Mouse (Mus musculus) midbrain, embryonic 10.5 days (tissue): ENCODE measurements at regions not wholly inside any gene's neighbourhood (a gene's known extent, or its start where the extent isn't known, plus 50 kb on each side); places are given as distances from the start of the nearest gene placed in this dataset.

Experiments
- DNase-seq: peaks from one replicate; pipeline ENCODE4 v3.0.0-alpha.2; 2017; ENCODE audit warnings: low spot score
- H3K27ac ChIP-seq: fragments of 300-500 bp; sonication (generic); replicated peaks from 2 replicates; pipeline ENCODE4 v1.5.1; 2016; ENCODE audit warnings: mild to moderate bottlenecking
- H3K27me3 ChIP-seq: fragments of 300-500 bp; sonication (generic); 2 replicates; pipeline ENCODE4 v1.6.1; 2016; ENCODE audit warnings: low read depth, mild to moderate bottlenecking; ENCODE audit not compliant: poor library complexity, severe bottlenecking
- H3K36me3 ChIP-seq: fragments of 300-500 bp; sonication (generic); 2 replicates; pipeline ENCODE4 v1.6.1; 2016; ENCODE audit warnings: mild to moderate bottlenecking, moderate library complexity
- H3K4me1 ChIP-seq: fragments of 300-500 bp; sonication (generic); 2 replicates; pipeline ENCODE4 v1.6.1; 2016
- H3K4me3 ChIP-seq: fragments of 300-500 bp; sonication (generic); 2 replicates; pipeline ENCODE4 v1.5.1; 2016; ENCODE audit warnings: mild to moderate bottlenecking, moderate library complexity
- H3K9me3 ChIP-seq: fragments of 300-500 bp; sonication (generic); replicated peaks from 2 replicates; pipeline ENCODE4 v1.6.1; 2016; ENCODE audit warnings: mild to moderate bottlenecking
- WGBS: fragments of 180-500 bp; shearing (Covaris S2); methylation state at CpG from one replicate; pipeline ENCODE4 v1.1.7; 2016; 5-methylcytosine and 5-hydroxymethylcytosine counted together

DNA sequence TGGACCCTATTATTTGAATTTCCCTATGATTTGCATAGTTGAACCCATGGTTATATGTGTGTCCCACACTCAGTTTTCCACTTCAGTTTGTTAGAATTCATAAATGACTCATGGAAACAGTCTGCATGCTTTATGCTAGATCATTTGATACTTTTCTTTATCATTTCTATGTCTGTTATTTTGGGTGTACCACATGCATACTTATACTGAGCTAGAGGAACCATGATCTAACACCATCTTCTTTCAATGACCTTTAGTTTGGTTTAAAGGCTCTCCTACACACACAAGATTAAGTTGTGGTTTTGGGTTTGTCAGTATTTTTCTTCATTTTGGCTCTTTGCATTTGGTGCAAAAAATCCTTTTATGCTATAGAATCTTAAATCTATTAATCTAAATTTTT is 375.2 kb downstream of the Ets1 start:
- H3K4me3 ChIP-seq: no peak overlapping the region
- no peak overlapping the region for H3K27ac ChIP-seq
- no peak for DNase-seq
- no peaks in the 10 kb centered on the region for H3K4me1 ChIP-seq
- H3K27me3 ChIP-seq: no peaks in the 10 kb centered on the region
- no peaks in the 10 kb centered on the region for H3K9me3 ChIP-seq
- H3K36me3 ChIP-seq: no peaks in the 10 kb centered on the region

DNA sequence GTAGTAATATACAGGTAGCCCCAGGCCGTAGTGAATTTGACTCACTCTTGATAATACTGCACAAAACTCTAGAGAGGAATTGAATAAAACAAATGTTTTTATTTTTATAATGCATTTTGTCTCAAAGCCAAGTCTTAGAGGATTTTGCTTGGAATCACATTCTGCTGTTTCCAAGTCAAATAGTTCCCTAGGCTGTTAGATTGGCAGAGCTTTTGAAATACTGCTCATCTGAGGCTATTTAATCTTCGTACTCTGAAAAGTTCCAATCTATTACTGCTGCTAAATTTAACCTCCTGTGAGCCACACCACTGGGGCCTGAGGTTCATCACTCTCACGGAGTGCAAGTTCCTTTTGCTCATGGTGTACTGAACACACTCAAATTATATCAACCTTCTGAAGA is 399.4 kb downstream of the Ets1 start:
- 87% methylated on average over 3 of the region's 3 CpGs for WGBS
- DNase-seq: no peak

DNA sequence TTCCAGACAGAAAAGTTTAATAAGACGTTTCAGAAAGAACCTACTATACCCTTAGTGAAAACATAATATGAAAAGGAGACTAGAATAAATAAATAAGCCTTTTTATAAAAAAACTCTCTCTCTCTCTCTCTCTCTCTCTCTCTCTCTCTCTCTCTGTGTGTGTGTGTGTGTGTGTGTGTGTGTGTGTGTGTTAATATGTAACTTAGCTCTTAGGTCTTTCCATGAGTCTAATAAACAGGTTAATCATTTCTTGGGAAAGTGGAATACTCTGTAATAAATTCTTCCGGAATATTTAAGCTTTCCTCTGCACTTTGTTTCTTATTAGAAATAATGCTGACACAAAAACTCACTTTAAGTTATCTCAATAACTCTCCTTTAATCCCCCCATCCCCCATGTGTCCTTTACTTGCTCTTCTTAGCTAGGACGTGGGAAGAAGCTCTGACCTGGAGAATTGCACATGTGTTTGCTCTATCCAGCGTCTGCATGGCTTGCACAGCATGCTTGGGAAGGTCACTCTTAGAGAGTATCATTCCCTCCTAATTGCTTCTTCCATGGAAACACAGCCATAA is 403.3 kb downstream of the Ets1 start:
- Histone ChIP-seq H3K36me3 (no peaks in the 10 kb centered on the region), H3K9me3 (no peaks in the 10 kb centered on the region), H3K27me3 (no peaks in the 10 kb centered on the region), H3K4me3 (no peak overlapping the region), H3K27ac (no peak overlapping the region), H3K4me1 (no peaks in the 10 kb centered on the region)
- 79% methylated on average over 4 of the region's 4 CpGs for WGBS
- no peak for DNase-seq

More for the DNA sequence above, 399.4 kb downstream of the Ets1 start:
- H3K27ac ChIP-seq: no peak overlapping the region
- no peaks in the 10 kb centered on the region for H3K36me3 ChIP-seq
- no peak overlapping the region for H3K4me3 ChIP-seq
- H3K4me1 ChIP-seq: no peaks in the 10 kb centered on the region
- H3K9me3 ChIP-seq: no peaks in the 10 kb centered on the region
- H3K27me3 ChIP-seq: no peaks in the 10 kb centered on the region

DNA sequence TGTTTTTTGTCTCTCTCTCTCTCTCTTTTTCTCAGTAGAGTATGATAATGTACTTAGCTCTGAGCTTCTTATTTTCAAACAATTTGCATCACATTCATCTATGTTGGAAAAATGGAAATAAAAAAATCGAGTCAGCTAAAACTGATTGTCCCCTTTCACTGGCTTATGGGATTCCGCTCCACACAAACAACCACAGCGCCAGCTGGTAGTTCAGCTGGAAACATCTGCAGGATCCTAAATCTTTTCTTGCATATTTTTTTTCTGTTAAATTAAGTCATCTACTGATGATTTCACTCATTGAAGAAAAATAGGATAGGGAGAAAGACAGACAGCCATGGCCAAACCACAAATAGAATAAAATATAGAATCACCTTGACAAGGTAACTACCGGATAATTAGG is 414.8 kb downstream of the Ets1 start:
- Histone ChIP-seq H3K4me3 (no peak overlapping the region), H3K27me3 (no peaks in the 10 kb centered on the region), H3K9me3 (no peaks in the 10 kb centered on the region), H3K4me1 (no peaks in the 10 kb centered on the region), H3K36me3 (no peaks in the 10 kb centered on the region), H3K27ac (no peak overlapping the region)
- no peak for DNase-seq
- 95% methylated on average over 4 of the region's 4 CpGs for WGBS

DNA sequence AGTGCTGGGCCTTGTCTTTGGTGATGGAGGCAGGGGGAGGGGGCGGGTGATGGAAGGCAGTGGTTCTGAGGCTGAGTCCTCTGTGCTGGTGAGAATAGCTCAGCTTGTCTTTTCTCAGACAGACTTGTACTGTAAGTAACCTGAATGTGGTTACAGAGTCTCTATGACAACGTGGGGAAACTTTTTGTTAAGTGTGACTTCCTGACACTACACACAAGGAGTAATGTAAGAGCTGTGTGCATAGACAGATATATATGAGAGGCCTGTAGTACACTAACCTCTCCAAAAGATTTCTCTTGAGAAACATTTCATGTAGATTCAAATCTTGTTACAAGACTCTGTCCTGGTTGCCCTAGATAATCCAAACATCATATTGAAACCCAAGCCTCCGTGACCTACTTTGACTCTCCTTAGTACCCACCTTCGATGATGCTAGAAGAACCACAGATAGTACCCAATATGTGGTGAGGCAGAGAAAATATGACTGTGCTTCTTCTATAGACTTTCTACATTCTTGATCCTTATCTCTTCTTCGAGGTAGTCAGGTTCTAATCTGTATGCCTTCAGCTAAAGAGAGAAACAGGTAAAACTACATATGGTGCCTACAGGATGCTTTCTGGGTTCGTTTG is 424.7 kb downstream of the Ets1 start:
- 82% methylated on average over 6 of the region's 6 CpGs for WGBS
- no peaks in the 10 kb centered on the region for H3K9me3 ChIP-seq
- H3K27me3 ChIP-seq: peaks cover 6% of the 10 kb centered on the region; the same call in 1 of the 2 replicates
- no peak overlapping the region for H3K4me3 ChIP-seq
- no peaks in the 10 kb centered on the region for H3K36me3 ChIP-seq
- H3K4me1 ChIP-seq: peaks cover 10% of the 10 kb centered on the region
- H3K27ac ChIP-seq: no peak overlapping the region
- no peak for DNase-seq

DNA sequence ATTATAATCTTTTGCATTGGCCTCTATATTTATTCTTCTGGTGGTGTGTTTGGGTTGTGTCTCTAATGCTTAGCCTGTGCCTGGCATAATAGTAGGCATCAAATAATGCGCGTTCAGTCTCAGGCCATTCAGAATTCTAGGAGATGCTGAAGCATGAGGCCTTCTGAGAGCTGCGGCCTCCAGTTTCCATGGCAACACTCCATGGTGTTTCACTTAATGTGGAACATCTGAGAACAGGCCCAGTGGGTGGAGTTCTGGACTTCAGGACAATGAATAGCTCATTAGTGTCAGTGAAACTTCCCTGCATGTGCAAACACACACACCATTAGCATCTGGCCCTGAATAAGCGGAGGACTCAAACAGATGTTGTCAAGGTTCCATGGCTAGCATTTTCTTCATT is 426.5 kb downstream of the Ets1 start:
- H3K9me3 ChIP-seq: no peaks in the 10 kb centered on the region
- DNase-seq: peak; percentile 68
- peaks cover 10% of the 10 kb centered on the region for H3K4me1 ChIP-seq
- no peak overlapping the region for H3K4me3 ChIP-seq
- H3K27me3 ChIP-seq: peaks cover 6% of the 10 kb centered on the region; the same call in 1 of the 2 replicates
- H3K36me3 ChIP-seq: no peaks in the 10 kb centered on the region
- 33% methylated on average over 4 of the region's 4 CpGs for WGBS
- H3K27ac ChIP-seq: no peak overlapping the region

DNA sequence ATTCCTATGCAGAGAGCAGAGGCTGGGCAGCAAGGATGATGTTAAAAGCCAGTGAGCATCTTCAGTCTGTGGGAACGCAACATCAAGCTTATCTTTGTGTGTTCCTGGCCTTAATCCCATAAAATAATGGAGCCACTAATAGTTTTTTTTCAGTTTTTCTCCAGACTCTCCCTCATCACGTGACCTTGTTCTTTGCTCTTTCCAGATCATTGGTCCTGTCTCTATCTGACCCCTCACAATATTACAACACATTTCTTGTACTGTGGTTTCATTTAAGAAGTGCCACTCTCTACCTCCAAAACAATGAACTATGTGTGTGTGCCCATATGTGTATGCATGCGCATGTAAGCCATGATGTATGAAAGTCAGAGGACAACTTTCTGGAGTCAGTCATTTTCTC is 429.3 kb downstream of the Ets1 start:
- Histone ChIP-seq H3K27me3 (peaks cover 3% of the 10 kb centered on the region; the same call in 1 of the 2 replicates), H3K27ac (no peak overlapping the region), H3K36me3 (no peaks in the 10 kb centered on the region), H3K9me3 (no peaks in the 10 kb centered on the region), H3K4me1 (peaks cover 10% of the 10 kb centered on the region), H3K4me3 (no peak overlapping the region)
- 94% methylated on average over 3 of the region's 3 CpGs for WGBS
- DNase-seq: no peak

DNA sequence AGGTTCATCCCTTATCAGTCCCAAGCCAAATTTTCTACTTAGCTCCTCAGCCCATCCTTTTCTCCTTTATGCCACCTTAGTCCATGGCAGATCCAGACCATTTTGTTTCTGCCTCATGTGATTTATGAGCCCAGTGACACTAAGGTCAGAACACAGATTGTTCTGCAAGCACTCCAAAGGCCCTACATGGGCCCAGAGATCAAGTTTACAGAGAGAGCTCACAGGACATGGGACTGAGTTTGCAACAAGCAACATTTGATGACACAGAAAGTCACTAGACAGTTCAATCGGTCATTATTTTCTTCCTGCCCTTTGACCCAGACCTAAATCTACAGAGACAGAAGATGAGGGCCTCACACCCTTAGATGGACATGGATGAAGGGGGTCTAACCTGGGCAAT is 431.5 kb downstream of the Ets1 start:
- Histone ChIP-seq H3K27me3 (no peaks in the 10 kb centered on the region), H3K4me3 (no peak overlapping the region), H3K27ac (no peak overlapping the region), H3K4me1 (peaks cover 3% of the 10 kb centered on the region), H3K36me3 (no peaks in the 10 kb centered on the region), H3K9me3 (no peaks in the 10 kb centered on the region)
- DNase-seq: no peak
- WGBS: 88% methylated on average over 1 of the region's 1 CpGs

DNA sequence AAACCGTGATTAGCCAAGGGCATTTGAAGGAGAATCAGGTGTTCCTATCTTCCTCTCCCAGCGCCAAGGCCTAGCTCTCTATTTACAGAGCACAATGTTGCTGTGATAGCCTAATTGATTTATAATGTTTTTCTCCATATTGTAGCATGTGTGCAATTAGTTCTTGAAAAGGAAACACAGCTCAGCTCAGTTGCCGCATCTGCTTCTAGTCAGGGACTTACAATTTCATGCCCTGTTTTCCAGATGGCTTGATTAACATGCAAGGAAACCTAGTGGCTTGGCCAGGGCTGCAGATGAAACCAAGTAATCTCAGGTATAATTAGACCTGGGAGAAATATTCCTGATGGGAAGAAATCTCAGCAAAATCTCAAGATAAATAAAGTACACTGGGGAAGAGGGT is 434.1 kb downstream of the Ets1 start:
- H3K9me3 ChIP-seq: peaks cover 7% of the 10 kb centered on the region; the same call in 1 of the 2 replicates
- 82% methylated on average over 3 of the region's 3 CpGs for WGBS
- no peak overlapping the region for H3K4me3 ChIP-seq
- H3K27me3 ChIP-seq: no peaks in the 10 kb centered on the region
- H3K36me3 ChIP-seq: no peaks in the 10 kb centered on the region
- no peaks in the 10 kb centered on the region for H3K4me1 ChIP-seq
- H3K27ac ChIP-seq: no peak overlapping the region
- DNase-seq: no peak

DNA sequence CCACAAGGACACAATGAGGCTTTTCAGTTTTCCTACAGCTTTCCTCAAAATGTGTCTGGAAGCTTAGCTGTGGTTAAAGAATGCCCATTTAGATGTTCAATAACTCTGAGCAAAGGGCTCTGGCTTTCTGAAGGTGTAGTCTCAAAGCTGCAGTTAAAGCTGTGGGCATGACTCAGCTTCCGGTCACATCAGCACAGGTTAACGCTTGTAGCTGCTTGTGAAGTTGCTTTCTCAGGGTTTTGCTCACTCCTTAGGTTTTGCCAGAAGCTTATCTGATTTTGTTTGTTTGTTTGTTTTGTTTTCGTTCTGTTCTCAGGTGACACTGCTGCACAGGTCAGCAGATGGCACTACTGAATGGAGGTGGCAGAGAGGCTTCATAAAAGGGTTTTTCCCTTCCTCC is 444.2 kb downstream of the Ets1 start:
- DNase-seq: no peak
- WGBS: 75% methylated on average over 3 of the region's 3 CpGs
- Histone ChIP-seq H3K9me3 (no peaks in the 10 kb centered on the region), H3K27ac (no peak overlapping the region), H3K4me1 (peaks cover 8% of the 10 kb centered on the region), H3K36me3 (no peaks in the 10 kb centered on the region), H3K4me3 (no peak overlapping the region), H3K27me3 (no peaks in the 10 kb centered on the region)

DNA sequence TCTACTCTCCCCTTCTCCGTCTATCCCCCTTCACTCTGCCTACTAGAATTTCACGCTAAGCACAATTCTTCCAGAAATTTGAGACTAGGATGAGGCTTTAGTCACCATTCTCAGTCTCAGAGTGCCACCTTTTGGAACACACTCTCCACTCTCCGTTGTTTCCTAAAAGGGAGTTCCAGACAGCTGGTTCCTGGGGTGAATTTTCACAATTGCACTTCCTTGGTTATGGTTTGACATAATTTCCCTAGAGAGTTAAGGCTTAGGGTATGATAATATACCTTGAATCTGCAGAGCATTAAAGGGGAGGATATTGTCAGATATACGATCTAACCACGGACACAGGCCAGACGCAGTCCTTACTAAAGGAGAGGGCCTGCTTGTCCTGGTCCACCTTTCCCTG is 444.8 kb downstream of the Ets1 start:
- H3K36me3 ChIP-seq: no peaks in the 10 kb centered on the region
- H3K4me3 ChIP-seq: no peak overlapping the region
- 66% methylated on average over 6 of the region's 6 CpGs for WGBS
- H3K9me3 ChIP-seq: no peaks in the 10 kb centered on the region
- H3K27ac ChIP-seq: no peak overlapping the region
- no peak for DNase-seq
- peaks cover 8% of the 10 kb centered on the region for H3K4me1 ChIP-seq
- no peaks in the 10 kb centered on the region for H3K27me3 ChIP-seq

DNA sequence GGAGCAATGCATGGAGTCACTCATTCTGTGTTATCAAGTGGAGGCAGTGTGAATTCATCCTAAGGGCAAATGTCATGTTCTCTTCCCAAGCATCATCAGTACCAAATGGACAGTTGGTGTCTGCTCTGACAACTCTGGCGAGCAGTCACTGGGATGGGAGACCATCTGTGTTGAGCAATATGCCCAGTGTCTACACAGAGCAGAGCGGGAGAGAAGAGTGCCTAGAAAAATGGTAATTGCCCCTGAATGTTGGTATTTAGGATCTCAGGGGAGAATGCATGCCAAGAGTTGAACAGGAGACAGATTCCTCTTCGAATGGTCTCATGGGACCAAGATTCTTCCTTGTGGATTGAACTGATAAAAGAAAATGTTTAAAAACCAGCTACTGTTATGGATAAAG is 454.0 kb downstream of the Ets1 start:
- WGBS: 84% methylated on average over 3 of the region's 3 CpGs
- H3K27me3 ChIP-seq: no peaks in the 10 kb centered on the region
- no peak for DNase-seq
- H3K4me1 ChIP-seq: no peaks in the 10 kb centered on the region
- no peak overlapping the region for H3K4me3 ChIP-seq
- no peaks in the 10 kb centered on the region for H3K9me3 ChIP-seq
- no peaks in the 10 kb centered on the region for H3K36me3 ChIP-seq
- H3K27ac ChIP-seq: no peak overlapping the region

DNA sequence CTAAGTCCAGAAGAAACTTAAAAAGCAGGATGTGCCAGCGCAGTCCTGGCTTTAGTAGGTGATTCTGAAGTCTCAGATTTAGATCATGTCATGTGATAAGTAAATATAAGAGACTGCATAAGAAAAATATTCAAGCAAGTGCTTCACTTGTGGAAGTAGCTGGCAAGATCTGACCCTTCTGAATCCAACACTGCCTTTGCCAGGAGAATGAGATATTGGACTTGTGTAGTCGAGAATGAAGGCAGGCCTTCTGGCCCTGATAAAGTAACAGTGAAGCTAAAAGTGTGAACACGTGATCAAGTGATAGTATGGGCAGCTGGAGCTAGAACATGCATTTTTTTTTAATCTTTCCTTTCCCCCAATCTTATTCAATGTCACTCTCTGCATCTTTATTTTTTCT is 455.6 kb downstream of the Ets1 start:
- Histone ChIP-seq H3K4me3 (no peak overlapping the region), H3K36me3 (no peaks in the 10 kb centered on the region), H3K9me3 (no peaks in the 10 kb centered on the region), H3K27me3 (no peaks in the 10 kb centered on the region), H3K4me1 (no peaks in the 10 kb centered on the region), H3K27ac (no peak overlapping the region)
- DNase-seq: no peak
- WGBS: 86% methylated on average over 3 of the region's 3 CpGs

DNA sequence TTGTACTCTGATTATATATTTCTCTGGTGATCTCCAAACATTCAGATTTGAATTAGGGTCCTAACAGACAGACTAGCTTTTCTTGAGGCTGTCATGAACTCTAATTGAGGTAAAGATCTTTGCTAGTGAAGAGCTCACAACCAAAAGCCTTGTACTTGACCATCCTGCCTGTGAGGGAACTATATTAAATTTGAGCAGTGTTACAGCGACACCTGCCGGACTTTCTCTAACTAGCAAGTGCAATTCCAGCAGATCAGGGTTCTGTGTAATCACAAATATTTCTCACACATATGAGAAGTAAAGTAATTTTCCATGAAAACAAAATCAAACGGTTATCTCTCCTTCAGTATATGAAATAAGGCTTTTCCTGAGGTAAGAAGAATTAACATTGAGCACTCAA is 459.6 kb downstream of the Ets1 start:
- WGBS: 2% methylated on average over 3 of the region's 3 CpGs
- H3K9me3 ChIP-seq: no peaks in the 10 kb centered on the region

More for the DNA sequence above, 459.6 kb downstream of the Ets1 start:
- no peak overlapping the region for H3K4me3 ChIP-seq
- H3K27me3 ChIP-seq: no peaks in the 10 kb centered on the region
- no peak overlapping the region for H3K27ac ChIP-seq
- no peaks in the 10 kb centered on the region for H3K36me3 ChIP-seq
- H3K4me1 ChIP-seq: no peaks in the 10 kb centered on the region
- peak; percentile 68 for DNase-seq
